Mouse (Mus musculus) right cerebral cortex, postnatal 36 days (tissue): ENCODE data around the gene Igf1r.
A peak's percentile ranks its signal among the peaks of the same experiment; 100 is the strongest.

ENCODE experiments used
- DNase-seq, 2 experiments: peaks; one replicate each; pipeline ENCODE4 v3.0.0; 2022; ENCODE audit warnings: low spot score in 2 of 2, mixed read lengths in 1 of 2

Gene Igf1r

DNA sequence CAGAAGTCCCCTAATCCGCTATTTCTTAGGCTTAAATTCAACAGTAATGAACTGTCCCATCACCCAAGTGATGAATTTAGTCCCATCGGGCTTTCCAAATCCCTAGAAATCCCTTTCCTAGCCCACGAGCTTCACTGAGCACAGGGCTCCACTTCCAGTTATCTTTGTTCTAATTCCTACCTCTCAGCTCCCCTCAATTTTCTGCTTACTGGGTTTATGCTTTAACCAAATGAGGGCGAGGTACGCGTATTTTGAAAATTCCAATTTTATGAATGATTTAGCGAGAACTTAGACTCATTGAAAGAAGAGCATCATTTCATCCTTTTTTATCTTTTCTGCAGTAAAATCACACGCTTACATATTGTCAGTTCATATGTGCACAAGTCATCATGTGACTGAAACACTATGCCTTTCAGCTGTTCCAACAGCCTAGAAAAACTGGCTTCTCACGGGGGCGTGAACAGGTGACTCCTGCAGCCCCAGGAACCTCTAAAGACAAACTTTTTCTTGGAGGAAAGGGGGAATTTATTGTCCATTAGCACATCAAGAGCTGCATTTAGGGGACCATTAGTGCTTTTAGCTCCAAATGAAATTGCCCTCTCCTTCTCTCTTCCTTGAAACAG, 100.5 kb downstream of the Igf1r start:
- no peak for DNase-seq

DNA sequence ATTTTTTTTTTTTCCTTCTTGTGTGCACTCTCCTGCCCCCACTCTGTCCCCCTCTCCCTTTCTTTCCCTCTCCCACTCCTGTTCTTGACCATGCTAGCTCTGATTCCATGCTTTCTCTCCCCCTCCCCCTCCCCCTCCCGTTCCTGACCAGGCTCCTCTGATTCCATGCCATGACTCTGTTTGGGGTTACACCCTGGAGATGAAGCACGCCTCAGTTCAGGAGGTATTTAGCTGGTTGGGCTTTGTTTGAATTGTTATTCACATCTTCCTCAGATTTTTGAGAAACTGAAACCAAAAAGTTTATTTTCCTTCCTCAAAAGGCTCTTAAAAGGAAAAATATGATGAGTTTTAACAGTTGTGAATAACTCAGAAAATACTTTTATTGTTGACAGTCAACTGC, 101.9 kb downstream of the Igf1r start:
- no peak for DNase-seq

DNA sequence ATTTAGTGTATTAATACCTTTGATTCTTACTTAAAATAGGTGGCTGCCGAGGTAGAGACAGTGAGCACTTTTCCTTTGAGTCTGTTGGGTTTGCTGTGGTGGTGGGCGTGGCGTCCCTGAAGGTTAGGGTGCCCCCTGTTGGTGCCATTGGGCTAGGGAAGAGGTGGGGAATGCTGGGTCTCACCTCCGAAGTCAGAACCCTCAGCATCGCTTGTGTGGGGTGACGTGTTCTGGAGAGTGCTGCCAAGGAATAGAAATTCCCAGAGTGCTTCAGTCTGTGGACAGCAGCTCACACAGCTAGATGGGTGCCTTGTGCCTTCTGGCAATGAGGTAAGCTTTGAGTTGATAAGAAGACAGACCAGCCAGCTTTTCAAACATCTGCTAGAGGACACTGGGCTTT, 102.3 kb downstream of the Igf1r start:
- DNase-seq = no peak

DNA sequence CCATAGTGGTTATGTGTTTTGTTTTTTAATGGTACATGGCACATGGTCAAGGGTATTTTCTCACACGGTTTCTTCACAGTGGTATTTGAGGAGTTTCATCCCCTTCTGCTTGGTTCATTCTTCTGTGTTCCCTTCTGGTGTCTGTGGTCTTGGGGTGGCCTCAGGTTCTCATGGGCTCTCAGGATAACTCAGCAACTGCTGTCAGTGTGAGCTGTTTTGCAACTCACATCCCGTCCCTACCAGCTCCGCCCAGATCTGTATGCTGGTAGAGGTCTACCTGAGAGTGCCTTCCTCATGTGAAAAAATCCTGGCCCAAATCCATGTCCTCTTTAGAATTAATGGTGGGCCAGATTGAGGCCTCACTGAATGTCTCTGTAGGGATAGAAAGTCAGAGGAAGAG, 104.4 kb downstream of the Igf1r start:
- DNase-seq = no peak

DNA sequence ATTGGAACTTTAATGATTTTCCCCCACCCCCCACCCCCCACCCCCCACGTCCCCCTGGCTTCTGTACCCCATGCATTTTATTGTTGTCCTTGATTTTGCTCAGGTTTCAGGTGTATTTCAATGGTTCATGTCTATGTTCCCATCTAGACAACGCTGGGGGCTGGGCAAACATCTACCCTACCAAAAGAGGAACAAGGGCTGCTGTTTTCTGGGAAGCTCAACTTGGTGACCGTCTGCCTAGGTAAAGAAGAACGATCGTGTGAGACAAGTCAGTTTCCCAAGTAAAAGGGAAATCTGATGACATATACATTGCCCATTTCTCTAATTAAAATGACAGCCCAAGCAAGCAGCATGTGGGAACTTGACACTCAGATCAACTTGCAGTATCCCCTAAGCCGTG, 107.1 kb downstream of the Igf1r start:
- DNase-seq = no peak

DNA sequence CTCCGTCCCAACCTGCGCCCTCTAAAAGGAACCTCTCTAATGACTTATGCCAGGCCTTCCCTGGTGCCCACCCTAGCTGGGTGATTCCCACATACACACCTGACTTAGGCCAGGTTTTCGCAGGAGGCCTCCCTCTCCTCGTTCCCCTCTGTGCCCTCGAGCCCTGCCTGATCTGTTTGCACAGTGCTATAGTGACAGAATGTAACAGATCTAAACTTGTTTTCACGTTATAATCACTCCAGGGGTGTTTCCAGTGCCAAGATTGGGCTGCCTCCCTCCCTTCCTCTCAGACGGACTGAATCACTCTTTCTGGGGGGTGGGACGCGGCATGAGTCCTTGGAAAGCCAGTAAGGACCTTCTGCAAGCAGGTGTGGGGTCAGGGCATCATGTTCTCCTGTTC, 108.8 kb downstream of the Igf1r start:
- no peak for DNase-seq

DNA sequence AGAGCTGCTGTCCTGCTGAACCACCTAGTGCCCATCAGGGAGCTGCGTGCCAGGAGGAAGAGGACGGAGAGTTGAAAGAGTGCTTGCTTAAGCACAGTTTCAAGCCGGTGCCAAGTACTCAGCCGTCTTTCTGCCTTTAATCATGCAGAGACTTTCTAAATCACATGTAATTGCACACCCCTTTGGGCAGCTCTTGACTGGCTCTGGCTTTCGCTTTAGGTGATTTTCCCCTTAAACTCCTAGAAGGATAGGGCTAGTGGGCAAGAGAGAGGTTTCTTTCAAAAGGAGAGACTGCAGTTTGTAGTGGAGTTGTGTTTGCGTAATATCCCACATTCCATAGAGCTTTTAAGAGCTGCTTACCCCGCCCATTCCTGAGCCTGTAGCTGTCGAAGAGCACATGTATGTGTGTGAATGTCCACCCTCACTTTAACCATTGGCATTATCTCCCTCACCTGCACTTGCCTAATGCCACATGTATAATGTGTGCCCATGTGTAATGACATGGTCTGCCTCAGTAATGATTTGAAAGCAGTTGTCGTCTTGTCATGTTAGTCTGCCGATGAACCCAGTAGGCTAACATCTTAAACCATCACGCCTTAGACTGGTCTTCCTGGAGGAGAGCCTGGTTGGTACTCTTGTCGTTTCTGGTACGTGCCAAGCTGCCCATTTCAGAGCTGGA, 109.7 kb downstream of the Igf1r start:
- no peak for DNase-seq

DNA sequence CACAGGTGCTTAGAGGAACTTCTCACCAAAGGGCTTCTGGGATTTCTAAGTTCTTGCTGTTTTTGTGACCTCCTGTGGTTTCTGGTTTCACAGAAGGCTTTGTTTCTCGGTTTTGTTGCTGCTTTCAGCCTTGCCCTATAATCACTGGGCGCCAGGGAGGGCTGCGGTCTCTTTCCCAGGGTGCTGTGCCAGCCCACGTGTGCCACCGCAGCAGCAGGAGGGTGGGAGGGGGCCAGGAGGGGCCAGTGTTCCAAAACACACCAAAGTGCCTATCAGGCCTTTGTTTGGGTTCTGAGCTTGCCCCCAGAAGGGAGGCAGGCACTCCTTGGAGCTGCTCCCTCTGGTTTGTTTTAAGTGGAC, 110.2 kb downstream of the Igf1r start:
- no peak for DNase-seq

DNA sequence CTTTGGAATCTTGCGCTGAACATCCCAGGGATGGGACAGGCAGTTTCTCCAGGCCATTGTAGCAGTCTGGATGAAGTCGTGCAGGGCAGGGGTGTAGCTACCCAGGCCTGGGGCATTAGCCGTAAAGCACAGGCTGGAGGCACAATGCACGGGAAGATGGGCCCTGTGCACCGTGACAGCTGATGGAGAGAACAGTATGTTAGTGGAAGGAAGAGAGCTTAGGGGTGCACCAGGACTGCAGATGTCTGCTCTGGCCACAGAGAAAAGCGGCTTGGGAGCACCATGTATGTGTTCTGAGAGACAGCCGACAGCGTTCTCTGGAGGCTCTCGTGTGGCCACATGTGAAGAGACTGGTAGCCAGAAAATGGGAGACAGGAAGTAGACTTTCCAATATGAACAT, 111.1 kb downstream of the Igf1r start:
- no peak for DNase-seq

DNA sequence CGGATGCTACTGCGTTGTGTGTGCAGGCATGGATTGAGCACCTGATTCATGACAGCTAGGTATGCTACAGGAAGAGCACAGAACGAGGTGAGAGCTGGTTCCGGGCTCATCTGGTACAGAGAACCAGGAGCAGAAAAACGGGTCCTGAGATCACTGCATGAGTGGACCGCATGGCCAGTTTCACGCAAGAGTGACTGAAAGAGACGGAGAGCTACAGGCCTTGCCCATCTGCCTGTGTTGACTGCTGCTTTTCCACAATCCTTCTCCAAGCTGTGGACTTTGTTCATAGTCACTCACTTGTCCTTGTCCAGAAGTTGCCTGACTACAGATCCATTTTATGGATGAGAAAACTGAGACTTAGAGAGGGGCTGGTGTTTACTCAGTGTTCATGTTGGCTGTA, 111.5 kb downstream of the Igf1r start:
- no peak for DNase-seq

DNA sequence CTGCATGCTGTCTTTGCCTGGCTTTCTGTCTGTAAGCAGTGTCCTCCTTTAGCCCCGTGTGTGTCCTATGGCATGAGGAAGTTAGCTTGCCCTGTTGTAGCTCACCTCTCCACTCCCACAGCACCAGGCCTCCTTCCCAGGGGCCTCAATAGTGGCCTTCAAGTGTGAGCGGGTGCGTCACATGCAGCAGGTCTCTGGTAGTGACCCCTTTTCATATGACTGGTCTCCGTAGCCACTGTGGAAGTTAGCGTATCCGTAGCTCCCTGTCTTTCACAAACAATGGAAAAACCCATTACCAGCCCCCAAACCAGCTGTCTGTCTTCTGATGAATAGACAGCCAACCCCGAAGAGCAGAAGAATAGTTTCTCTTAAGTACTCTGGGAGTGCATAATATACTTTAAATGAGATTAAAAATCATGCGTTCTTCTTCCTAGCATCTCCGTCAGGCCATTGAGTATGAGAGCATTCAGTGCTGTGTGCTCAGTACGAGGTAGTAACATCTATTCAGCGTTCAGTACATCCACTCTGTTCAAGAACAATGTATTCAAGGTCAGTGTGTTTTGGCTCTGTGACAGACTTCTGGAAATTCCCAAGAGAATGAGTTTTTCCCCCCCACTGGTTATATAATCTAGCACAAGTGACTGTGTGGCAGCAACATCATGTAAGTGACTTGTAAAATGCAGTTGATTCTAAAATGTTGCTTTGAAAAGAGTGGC, 112.2 kb downstream of the Igf1r start:
- DNase-seq = no peak

DNA sequence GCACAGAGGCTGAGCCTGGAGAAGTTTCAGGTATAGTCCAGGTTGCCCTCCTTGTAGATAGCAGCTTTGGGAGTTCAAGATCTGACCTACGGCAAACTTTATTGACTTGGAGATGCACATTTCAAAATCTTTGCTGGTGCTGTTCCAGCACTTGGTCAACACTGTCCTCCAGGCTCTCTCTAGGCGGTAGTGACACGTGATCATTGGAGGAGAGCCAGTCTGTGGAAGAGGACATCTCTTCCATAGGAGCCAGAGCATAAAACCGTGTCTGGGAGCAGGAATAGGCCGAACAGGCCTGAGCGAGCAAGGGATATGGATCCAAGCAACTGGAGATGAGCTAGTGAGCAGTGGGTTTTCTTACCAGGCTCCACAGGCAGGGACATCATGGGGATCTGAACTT, 113.3 kb downstream of the Igf1r start:
- no peak for DNase-seq

DNA sequence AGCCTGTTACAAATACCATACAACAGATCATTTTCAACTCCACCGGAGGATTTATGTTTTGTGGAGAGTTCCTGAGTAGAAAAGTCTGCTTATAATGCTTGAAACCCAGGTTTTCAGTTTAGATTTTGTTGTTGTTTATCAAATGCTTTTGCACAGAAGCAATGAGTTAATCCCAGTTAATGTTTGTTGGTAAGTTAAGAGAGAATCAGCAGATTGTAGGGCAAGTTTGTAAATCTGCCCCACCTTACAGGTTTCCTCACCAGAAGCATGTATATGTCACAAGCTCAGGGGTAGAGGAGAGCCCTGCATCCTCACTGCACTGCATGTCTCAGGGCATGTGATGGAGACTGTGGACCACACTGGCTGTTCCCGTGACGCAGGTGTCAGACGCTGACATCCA, 114.7 kb downstream of the Igf1r start:
- DNase-seq = no peak

DNA sequence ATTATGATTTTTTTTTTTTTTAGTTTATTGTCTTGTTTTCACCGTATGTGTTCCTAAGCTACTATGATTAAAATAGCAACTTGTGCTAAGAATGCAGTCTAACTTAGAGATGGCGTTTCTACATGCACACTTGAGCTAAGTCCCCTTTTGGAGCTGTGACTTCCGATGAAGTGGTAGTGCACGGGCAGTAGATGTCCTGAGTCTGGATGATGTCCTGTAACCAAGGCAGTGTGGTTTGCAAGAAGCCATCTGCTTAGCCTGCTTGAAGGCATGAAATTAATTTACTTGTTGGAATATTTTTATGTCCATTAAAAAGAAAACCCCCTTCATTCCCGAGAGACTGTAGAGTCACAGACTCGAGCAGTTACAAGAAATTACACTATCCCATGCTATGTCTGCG, 116.7 kb downstream of the Igf1r start:
- DNase-seq = no peak

DNA sequence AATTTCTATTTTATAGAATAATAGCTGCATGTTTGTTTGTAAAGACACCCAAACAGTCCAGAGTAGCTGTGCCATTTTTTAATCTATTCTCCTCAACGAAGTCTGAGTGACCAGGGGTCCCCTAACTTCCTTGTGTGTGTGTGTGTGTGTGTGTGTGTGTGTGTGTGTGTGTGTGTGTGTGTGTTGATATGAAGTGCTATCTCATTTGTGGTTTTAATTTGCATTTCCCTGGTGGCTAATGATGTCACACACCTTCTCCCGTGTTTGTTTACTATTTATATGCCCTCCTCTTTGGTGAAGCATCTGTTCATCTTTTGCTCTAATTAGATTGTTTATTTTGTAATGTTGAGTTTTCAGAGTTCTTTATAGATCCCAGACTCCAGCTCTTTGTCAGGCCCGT, 117.4 kb downstream of the Igf1r start:
- no peak for DNase-seq

DNA sequence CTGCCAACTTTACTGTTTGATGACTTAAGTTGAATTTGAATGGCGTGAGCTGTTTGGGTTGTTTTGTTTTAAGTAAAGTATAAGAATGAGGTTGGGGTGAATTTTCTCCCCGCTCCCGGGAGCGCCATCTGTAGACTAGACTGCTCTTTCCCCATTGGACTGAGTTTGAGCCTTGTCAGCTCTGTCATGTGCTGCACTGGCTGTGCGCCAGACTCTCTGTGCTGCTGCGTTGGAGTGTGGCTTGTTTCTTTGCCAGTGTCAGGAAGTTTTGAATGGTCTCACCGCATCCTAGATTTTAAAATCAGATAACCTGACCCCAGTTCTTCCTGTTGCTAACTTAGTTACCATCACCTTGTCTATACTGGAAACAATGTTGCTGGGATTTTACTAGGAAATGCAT, 118.0 kb downstream of the Igf1r start:
- DNase-seq = peak; percentile 39 to 62

DNA sequence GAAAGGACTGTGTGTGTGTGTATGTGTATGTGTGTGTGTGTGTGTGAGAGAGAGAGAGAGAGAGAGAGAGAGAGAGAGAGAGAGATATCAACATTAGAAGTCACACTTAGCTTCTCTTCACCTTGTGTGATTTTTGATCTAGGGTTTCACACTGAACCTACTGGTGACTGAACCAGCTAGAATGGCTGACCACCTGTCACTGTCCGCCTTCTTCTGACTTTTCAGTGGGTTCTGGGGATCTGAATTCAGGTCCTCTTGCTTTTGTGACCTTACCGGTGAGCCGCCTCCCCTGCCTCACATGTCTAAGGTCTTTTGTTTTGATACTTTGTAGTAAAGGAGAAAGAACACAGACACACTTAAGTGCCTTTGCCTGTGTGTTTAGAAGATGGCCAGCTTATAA, 118.4 kb downstream of the Igf1r start:
- no peak for DNase-seq

DNA sequence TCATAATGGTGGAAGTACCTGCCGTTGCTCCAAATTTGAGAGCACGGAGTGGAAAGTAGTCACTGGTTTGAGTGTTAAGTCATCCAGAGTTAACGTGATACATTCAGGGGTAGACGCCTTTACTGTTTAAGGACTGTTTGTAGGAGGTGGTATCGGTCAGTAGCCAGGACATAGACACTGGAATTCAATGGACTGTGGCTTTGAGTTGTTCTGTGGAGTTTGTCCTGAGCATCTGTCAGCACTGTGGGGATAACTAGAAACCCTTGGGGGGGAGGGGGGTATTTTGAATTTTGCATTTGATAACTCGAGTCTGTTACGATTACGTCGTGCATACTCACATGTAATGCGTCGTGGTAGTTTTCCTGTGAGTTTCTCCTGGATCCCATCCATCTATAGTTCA, 119.1 kb downstream of the Igf1r start:
- DNase-seq = no peak

DNA sequence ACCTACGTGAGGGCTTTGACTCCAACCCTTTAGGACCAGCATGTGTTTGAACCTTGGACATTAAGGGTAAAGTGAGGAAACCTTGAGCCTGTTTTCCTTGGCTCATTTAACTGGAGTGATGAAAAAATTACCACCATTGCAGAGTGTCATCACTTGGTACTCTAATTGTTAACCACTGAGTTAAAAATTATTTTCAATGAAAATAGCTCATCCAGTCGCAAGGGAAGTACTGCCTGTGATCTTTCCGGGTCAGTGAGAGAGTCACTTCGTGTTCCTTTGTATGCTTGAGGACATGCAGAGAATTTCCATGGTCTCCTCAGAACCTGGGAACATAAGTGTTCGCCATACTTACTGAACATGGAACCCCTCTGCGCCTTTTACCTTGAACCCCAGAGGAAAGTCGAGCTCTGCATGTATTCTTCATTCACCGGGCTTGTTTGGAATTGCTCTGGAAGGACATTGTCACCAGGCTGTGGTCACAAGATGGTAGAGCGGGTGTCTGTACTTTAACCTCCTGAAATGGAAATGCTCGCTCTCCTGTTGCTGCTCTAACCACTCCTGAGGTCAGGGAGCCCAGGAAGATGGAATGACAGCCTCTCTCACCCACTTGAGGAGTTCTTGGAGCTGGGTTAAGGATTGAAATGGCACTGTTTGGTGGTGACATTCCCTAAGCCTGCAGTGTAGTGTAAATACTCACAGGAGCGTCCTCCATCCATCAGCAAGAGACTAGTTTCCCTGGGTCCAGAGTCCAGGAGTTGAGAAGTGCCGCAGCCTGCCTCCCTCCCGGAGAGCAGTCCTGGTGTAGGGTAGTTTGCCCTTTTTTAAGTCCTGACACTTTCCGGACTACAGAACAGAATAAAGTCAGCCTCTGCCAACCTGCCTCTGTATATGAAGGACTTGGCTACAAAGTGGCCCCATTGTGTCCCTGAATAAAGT, 120.2 kb downstream of the Igf1r start:
- DNase-seq = no peak

DNA sequence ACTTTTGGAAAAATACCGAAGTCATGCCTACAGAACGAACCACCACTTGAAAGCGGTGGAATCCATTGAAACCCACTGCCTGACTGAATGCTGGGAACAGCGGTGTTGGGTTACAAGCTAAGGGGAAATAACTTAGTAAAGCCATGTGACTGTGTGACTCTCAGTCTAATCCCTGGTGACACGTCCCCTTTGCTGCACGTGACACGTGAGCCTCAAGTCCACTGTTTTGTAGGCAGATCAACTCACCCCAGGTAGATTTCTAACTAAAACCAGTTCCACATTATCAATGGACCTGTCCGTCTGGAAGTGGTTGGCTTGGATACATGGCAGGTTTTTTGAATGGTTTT, 120.8 kb downstream of the Igf1r start:
- DNase-seq = no peak

DNA sequence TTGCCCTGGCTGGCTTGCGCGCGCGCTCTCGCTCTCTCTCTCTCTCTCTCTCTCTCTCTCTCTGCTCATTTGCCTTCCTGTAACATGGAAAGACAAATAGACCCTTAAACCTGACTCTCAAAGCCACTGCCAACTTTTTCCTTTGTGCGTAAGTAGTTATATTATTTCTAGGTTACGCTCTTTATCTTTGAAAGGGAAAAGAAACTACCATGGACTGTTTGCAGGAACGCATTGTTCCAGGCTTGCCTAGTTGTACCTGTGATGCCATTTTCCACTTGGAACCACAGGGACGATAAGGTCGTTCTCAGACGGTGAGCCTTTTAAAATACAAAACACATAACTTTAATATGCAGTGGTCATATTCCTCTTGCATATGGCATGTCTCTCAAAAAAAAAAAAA, 122.1 kb downstream of the Igf1r start:
- no peak for DNase-seq

DNA sequence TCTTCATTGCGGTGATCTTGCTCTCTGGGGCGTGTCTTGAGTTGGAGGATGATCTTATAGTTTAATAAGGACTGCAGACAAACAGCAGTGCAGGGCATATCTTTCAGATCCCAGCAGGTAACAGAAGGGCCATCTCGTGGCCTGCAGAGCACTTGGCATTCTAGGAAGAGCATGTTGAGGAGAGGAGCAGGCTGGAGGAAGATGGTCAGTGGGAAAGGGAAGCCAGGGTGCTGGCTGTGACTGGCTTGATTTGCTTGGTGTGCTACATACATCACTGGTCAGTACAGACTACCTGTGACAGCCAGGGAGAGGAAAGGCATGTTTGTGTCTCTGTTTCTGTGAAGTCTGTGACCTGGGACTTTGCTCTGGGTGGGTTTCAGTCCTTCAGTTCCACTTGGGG, 122.8 kb downstream of the Igf1r start:
- no peak for DNase-seq
